Mouse (Mus musculus) ES-Bruce4 (cell line): ENCODE measurements at regions not wholly inside any gene's neighbourhood (a gene's known extent, or its start where the extent isn't known, plus 50 kb on each side); places are given as distances from the start of the nearest gene placed in this dataset.

ENCODE experiments used
- CTCF ChIP-seq: IDR thresholded peaks from one replicate; pipeline ENCODE4 v1.8.1; 2011; ENCODE audit warnings: low read depth, low read length
- EP300 ChIP-seq: IDR thresholded peaks from 2 replicates; pipeline ENCODE4 v1.6.1; 2011; ENCODE audit warnings: low read depth, low read length; ENCODE audit not compliant: insufficient read depth
- POLR2A ChIP-seq: IDR thresholded peaks from one replicate; pipeline ENCODE4 v1.8.1; 2011; ENCODE audit warnings: low read length; ENCODE audit not compliant: insufficient read depth

DNA sequence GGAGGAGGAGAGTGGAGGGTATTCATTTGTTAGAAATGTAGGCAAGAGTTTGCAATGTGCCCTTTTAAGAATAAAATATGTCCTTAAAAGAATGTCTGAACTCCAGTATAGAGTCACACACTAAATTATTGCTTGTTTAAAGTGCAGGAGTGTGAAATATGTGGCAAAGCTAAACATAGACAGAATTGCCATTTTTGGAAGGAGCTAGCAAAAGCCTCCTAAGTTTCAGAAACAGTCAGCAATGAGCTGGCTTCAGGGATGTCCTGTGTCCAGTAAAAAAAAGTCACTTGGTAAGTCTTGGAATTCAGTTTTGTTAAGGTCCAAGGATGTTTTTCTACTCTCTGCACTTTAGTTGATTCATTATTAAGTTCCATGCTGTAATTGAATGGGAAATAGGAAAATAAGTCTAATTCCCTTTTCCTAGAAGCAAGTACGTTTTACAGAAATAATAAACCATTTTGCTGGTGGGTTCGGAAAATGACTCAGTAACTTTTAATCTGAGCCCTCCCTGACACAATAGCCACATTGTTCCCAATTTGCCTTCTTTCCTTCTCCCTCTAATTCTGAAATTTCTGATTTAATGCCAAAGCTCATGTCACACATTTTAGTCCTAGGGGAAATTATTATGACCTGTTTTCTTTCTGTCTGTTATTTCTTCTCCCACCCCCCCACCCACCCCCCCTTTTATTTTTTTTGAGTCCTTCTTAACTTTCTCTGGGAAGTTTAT, 123.2 kb downstream of the Ppp1r3a start:
- TF ChIP-seq EP300: no peak
- no peak for TF ChIP-seq POLR2A
- no peak for TF ChIP-seq CTCF
